Mouse (Mus musculus): ENCODE data around the gene Sult1d1. TPM values are rescaled to one million over a fixed set of nuclear protein-coding genes. Genes with fewer than 3 reads are reported as not detected.

The Sult1d1 gene
- total RNA-seq (2023): not detected

GRCm38 (mm10) chr5:87568845-87569244 is at the start of gene Sult1d1:
Gene Sult1d1 (minus strand): TSS chr5:87569027.

GRCm38 (mm10) chr5:87591494-87591893 is 22.7 kb upstream of the Sult1d1 start, which contains the start of gene Sult1e1:
Gene Sult1e1 (minus strand): TSS chr5:87591594.

GRCm38 (mm10) chr5:87538111-87538510 is 30.7 kb downstream of the Sult1d1 start, which contains the start of gene Sult1b1:
Gene Sult1b1 (minus strand): TSS chr5:87538195.

Other genes starting within 250 kb of the Sult1d1 start
- gene Ugt2a3, start 231.8 kb downstream of the Sult1d1 start, total RNA-seq (2023): not detected
- gene Ugt2b38, start 144.8 kb downstream of the Sult1d1 start, total RNA-seq (2023): not detected
- not detected for gene Ugt2a2, start 86.8 kb downstream of the Sult1d1 start, total RNA-seq (2023)
- not detected for gene Gm43638, start 82.2 kb downstream of the Sult1d1 start, total RNA-seq (2023)
- gene Ugt2a1, start 78.2 kb downstream of the Sult1d1 start, total RNA-seq (2023): not detected
- gene Sult1b1, start 30.8 kb downstream of the Sult1d1 start, total RNA-seq (2023): not detected
- gene Sult1e1, start 22.6 kb upstream of the Sult1d1 start, total RNA-seq (2023): not detected
- gene Csn1s1, start 97.2 kb upstream of the Sult1d1 start, total RNA-seq (2023): not detected
- not detected for gene Csn2, start 130.6 kb upstream of the Sult1d1 start, total RNA-seq (2023)
- gene Csn1s2a, start 205.5 kb upstream of the Sult1d1 start, total RNA-seq (2023): not detected
- gene Csn1s2b, start 239.1 kb upstream of the Sult1d1 start, total RNA-seq (2023): not detected